In the genomic region with DNA sequence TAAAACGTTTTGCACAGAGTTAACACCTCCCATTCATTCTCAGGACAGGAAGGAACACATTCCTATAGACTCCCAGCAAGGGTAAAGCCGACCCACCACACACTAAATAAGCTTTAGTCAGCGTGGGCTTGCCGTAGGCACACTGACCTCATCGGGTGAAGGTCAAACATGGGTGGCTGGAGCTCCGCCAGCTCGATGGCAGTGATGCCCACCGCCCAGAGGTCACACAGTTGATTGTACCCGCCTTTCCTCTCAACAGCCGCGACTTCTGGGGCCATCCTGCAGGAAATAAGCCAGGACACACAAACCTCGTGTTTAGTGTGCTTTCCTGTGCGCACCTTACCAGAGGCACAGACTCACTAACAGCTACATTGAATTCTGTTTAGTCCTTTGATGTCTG, we compare ENCODE assay signal across 12 mouse cellular contexts.
"Had no signal": no experiment of that assay in that cellular context is flagged by ENCODE, and none has a peak within 500 bp of the region (broad histone marks: within the 10 kb centered on the region; RNA-seq: fewer than 3 reads in every experiment).

No protein-coding gene starts in this region.

- DNase-seq: kidney, adult 11 months; kidney, postnatal 14 days; retina, postnatal 1 day; right cerebral cortex, postnatal 4 days; spleen, adult 18-20 months; thymus, adult 2 months; thymus, postnatal 25 days had no signal

- H3K27ac ChIP-seq: limb, embryonic 15.5 days; liver, embryonic 12.5 days; midbrain, embryonic 12.5 days; neural tube, embryonic 13.5 days; stomach, embryonic 15.5 days had no signal

- H3K4me3 ChIP-seq: limb, embryonic 15.5 days; liver, embryonic 12.5 days; midbrain, embryonic 12.5 days; neural tube, embryonic 13.5 days; stomach, embryonic 15.5 days had no signal
